Mouse (Mus musculus): ENCODE data around the gene Lenep. TPM values are rescaled to one million over a fixed set of nuclear protein-coding genes. Genes with fewer than 3 reads are reported as not detected.
A peak's percentile ranks its signal among the peaks of the same experiment; 100 is the strongest.

Lenep gene
- polyA plus RNA-seq, 1 experiment from 2014 or later: 0.55 TPM

DNA sequence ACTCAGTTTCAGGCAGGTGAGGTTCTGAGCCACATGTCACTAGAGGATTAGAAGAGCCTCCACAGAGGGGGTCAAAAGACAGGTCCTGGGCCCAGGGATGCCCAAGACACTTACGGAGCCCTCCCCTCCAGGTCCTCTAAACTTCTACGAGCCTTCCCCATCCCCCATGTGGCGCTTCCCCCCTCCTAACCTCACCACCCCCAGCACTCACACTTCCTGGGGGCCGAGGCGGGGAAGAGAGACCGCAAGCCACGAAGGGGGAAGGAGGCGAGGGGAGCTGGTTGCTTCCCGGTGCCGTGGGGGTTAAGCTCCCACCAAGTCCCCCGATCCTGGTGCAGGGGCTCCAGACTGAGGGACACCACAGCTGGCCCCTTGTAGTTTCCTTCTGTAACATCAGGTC is 17.1 kb downstream of the Lenep start:
- Histone ChIP-seq H3K36me3 (ENCODE audit: control insufficient read depth, insufficient read depth, low read length) (no peaks in the 10 kb centered on the region; the same call in 1 of the 2 replicates), H3K9me3 (ENCODE audit: control insufficient read depth, low read depth, low read length) (no peaks in the 10 kb centered on the region), H3K9ac (replicated peaks; ENCODE audit: low read depth, low read length) (no peak overlapping the region), H3K27me3 (ENCODE audit: control insufficient read depth, insufficient read depth, low read length) (no peaks in the 10 kb centered on the region), H3K4me3 (ENCODE audit: low read depth, low read length) (no peak overlapping the region), H3K4me2 (replicated peaks; ENCODE audit: low read depth, low read length) (no peak overlapping the region), H3K27ac (ENCODE audit: low read length) (peak overlapping the region; percentile 18; the same call in 1 of the 2 replicates), H3K4me1 (ENCODE audit: control insufficient read depth, insufficient read depth, low read length) (peaks cover 33% of the 10 kb centered on the region)
- ATAC-seq (ENCODE audit: insufficient number of reproducible peaks, insufficient read depth, low FRiP score, low read depth): no peak
- 29% methylated on average over 11 of the region's 11 CpGs for WGBS

- Histone ChIP-seq H3K27me3 (ENCODE audit: control insufficient read depth, insufficient read depth, low read length) (no peaks in the 10 kb centered on the region), H3K4me2 (replicated peaks; ENCODE audit: low read depth, low read length) (0 out of 2 replicates have a peak overlapping the region, but pooled peaks have one; percentile 10), H3K9me3 (ENCODE audit: control insufficient read depth, low read depth, low read length) (no peaks in the 10 kb centered on the region), H3K4me1 (ENCODE audit: control insufficient read depth, insufficient read depth, low read length) (peaks cover 30% of the 10 kb centered on the region), H3K36me3 (ENCODE audit: control insufficient read depth, insufficient read depth, low read length) (no peaks in the 10 kb centered on the region; the same call in 1 of the 2 replicates), H3K27ac (ENCODE audit: low read length) (peak overlapping the region; percentile 18; the same call in 1 of the 2 replicates), H3K4me3 (ENCODE audit: low read depth, low read length) (no peak overlapping the region), H3K9ac (replicated peaks; ENCODE audit: low read depth, low read length) (no peak overlapping the region)
- no peak for ATAC-seq (ENCODE audit: insufficient number of reproducible peaks, insufficient read depth, low FRiP score, low read depth)
- 65% methylated on average over 12 of the region's 12 CpGs for WGBS
Measured at GRCm38 (mm10) chr3:89384331-89385076, 18.1 kb downstream of the Lenep start.

- Histone ChIP-seq H3K9ac (replicated peaks; ENCODE audit: low read depth, low read length) (no peak overlapping the region), H3K27me3 (ENCODE audit: control insufficient read depth, insufficient read depth, low read length) (no peaks in the 10 kb centered on the region), H3K27ac (ENCODE audit: low read length) (no peak overlapping the region), H3K4me1 (ENCODE audit: control insufficient read depth, insufficient read depth, low read length) (peaks cover 32% of the 10 kb centered on the region), H3K4me2 (replicated peaks; ENCODE audit: low read depth, low read length) (no peak overlapping the region), H3K4me3 (ENCODE audit: low read depth, low read length) (no peak overlapping the region), H3K9me3 (ENCODE audit: control insufficient read depth, low read depth, low read length) (no peaks in the 10 kb centered on the region), H3K36me3 (ENCODE audit: control insufficient read depth, insufficient read depth, low read length) (no peaks in the 10 kb centered on the region; the same call in 1 of the 2 replicates)
- no peak for ATAC-seq (ENCODE audit: insufficient number of reproducible peaks, insufficient read depth, low FRiP score, low read depth)
- WGBS: 79% methylated on average over 5 of the region's 5 CpGs
Measured at GRCm38 (mm10) chr3:89383651-89384255, 18.8 kb downstream of the Lenep start.

DNA sequence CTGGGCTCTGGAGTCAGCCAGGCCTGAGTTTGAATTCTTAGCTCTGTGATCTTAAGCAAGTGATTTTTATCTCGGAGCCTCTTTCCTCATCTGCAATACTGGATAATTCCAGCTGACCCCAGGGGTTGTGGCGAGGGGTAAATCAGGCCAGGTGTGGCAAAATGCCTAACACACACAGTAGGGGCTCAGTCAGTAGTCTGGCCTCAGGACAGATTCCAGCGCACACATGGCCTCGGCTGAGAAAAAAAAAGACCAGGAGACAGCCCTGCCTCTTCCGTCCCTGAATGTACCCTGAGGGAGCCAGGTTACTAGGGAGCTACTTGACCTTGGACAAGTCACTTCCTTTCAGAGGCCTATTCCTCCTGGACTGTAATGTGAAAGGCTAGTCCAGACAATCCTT is 19.6 kb downstream of the Lenep start:
- Histone ChIP-seq H3K36me3 (ENCODE audit: control insufficient read depth, insufficient read depth, low read length) (no peaks in the 10 kb centered on the region; the same call in 1 of the 2 replicates), H3K27ac (ENCODE audit: low read length) (no peak overlapping the region), H3K9ac (replicated peaks; ENCODE audit: low read depth, low read length) (no peak overlapping the region), H3K27me3 (ENCODE audit: control insufficient read depth, insufficient read depth, low read length) (no peaks in the 10 kb centered on the region), H3K4me1 (ENCODE audit: control insufficient read depth, insufficient read depth, low read length) (peaks cover 36% of the 10 kb centered on the region), H3K9me3 (ENCODE audit: control insufficient read depth, low read depth, low read length) (no peaks in the 10 kb centered on the region), H3K4me3 (ENCODE audit: low read depth, low read length) (no peak overlapping the region), H3K4me2 (replicated peaks; ENCODE audit: low read depth, low read length) (no peak overlapping the region)
- WGBS: 86% methylated on average over 5 of the region's 5 CpGs
- no peak for ATAC-seq (ENCODE audit: insufficient number of reproducible peaks, insufficient read depth, low FRiP score, low read depth)

DNA sequence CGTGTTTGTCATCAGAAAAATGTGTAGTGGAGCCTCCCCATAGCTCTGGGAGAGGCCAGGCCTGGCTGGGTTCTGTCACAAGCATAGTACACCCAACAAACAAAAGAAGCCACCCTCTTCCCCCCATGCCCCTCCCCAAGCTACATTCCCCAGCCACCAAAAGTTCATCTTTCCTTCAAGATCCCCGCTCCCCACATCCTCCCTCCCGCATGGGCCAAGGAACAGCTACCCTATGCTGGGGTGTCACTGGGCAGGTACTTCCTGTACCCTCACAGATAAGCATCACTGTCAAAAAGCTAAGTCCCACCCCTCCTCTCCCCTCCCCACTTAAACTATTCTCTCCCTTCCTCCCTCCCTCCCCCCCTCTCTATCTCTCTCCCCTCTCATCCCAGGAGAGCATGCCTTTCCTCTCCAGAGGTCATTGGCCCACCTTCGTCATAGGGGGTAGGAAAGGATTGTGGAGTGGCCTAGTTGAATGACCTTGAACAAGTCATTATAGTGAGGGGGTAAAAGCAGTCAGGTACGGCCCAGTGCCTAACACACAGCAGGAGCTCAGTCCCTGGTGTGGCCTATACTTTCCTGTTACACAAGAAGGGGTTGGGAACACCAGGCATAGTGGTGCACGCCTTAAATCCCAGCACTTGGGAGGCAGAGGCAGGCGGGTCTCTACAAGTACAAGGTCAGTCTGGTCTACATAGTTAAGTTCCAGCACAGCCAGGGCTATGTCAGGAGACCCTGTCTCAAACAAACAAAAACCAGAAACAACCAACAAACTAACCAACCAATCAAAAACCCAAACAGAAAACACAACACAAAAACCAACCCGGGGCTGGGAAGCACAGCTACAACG is 20.3 kb downstream of the Lenep start:
- ATAC-seq (ENCODE audit: insufficient number of reproducible peaks, insufficient read depth, low FRiP score, low read depth): no peak
- Histone ChIP-seq H3K36me3 (ENCODE audit: control insufficient read depth, insufficient read depth, low read length) (no peaks in the 10 kb centered on the region; the same call in 1 of the 2 replicates), H3K27ac (ENCODE audit: low read length) (no peak overlapping the region), H3K4me2 (replicated peaks; ENCODE audit: low read depth, low read length) (no peak overlapping the region), H3K4me3 (ENCODE audit: low read depth, low read length) (no peak overlapping the region), H3K27me3 (ENCODE audit: control insufficient read depth, insufficient read depth, low read length) (no peaks in the 10 kb centered on the region), H3K4me1 (ENCODE audit: control insufficient read depth, insufficient read depth, low read length) (peaks cover 32% of the 10 kb centered on the region), H3K9me3 (ENCODE audit: control insufficient read depth, low read depth, low read length) (no peaks in the 10 kb centered on the region), H3K9ac (replicated peaks; ENCODE audit: low read depth, low read length) (no peak overlapping the region)
- WGBS: 89% methylated on average over 9 of the region's 9 CpGs

- ATAC-seq (ENCODE audit: insufficient number of reproducible peaks, insufficient read depth, low FRiP score, low read depth): no peak
- H3K9me3 ChIP-seq (ENCODE audit: control insufficient read depth, low read depth, low read length): no peaks in the 10 kb centered on the region
- 81% methylated on average over 11 of the region's 11 CpGs for WGBS
- no peak overlapping the region for H3K9ac ChIP-seq (replicated peaks; ENCODE audit: low read depth, low read length)
- H3K4me1 ChIP-seq (ENCODE audit: control insufficient read depth, insufficient read depth, low read length): peaks cover 25% of the 10 kb centered on the region
- H3K36me3 ChIP-seq (ENCODE audit: control insufficient read depth, insufficient read depth, low read length): no peaks in the 10 kb centered on the region; the same call in 1 of the 2 replicates
- H3K4me2 ChIP-seq (replicated peaks; ENCODE audit: low read depth, low read length): no peak overlapping the region
- H3K4me3 ChIP-seq (ENCODE audit: low read depth, low read length): no peak overlapping the region
- no peaks in the 10 kb centered on the region for H3K27me3 ChIP-seq (ENCODE audit: control insufficient read depth, insufficient read depth, low read length)
- H3K27ac ChIP-seq (ENCODE audit: low read length): no peak overlapping the region
Measured at GRCm38 (mm10) chr3:89381233-89381632, 21.4 kb downstream of the Lenep start.

GRCm38 (mm10) chr3:89380711-89381110 is 21.9 kb downstream of the Lenep start:
- ATAC-seq (ENCODE audit: insufficient number of reproducible peaks, insufficient read depth, low FRiP score, low read depth): no peak
- Histone ChIP-seq H3K4me2 (replicated peaks; ENCODE audit: low read depth, low read length) (no peak overlapping the region), H3K9ac (replicated peaks; ENCODE audit: low read depth, low read length) (no peak overlapping the region), H3K27me3 (ENCODE audit: control insufficient read depth, insufficient read depth, low read length) (no peaks in the 10 kb centered on the region), H3K36me3 (ENCODE audit: control insufficient read depth, insufficient read depth, low read length) (no peaks in the 10 kb centered on the region; the same call in 1 of the 2 replicates), H3K4me1 (ENCODE audit: control insufficient read depth, insufficient read depth, low read length) (peaks cover 25% of the 10 kb centered on the region), H3K27ac (ENCODE audit: low read length) (no peak overlapping the region), H3K4me3 (ENCODE audit: low read depth, low read length) (no peak overlapping the region), H3K9me3 (ENCODE audit: control insufficient read depth, low read depth, low read length) (no peaks in the 10 kb centered on the region)
- 92% methylated on average over 18 of the region's 18 CpGs for WGBS

- Histone ChIP-seq H3K4me2 (replicated peaks; ENCODE audit: low read depth, low read length) (no peak overlapping the region), H3K27ac (ENCODE audit: low read length) (no peak overlapping the region), H3K9me3 (ENCODE audit: control insufficient read depth, low read depth, low read length) (no peaks in the 10 kb centered on the region), H3K4me3 (ENCODE audit: low read depth, low read length) (no peak overlapping the region), H3K27me3 (ENCODE audit: control insufficient read depth, insufficient read depth, low read length) (no peaks in the 10 kb centered on the region), H3K4me1 (ENCODE audit: control insufficient read depth, insufficient read depth, low read length) (peaks cover 20% of the 10 kb centered on the region), H3K36me3 (ENCODE audit: control insufficient read depth, insufficient read depth, low read length) (no peaks in the 10 kb centered on the region; the same call in 1 of the 2 replicates), H3K9ac (replicated peaks; ENCODE audit: low read depth, low read length) (no peak overlapping the region)
- WGBS: 93% methylated on average over 14 of the region's 14 CpGs
- ATAC-seq (ENCODE audit: insufficient number of reproducible peaks, insufficient read depth, low FRiP score, low read depth): no peak
Measured at GRCm38 (mm10) chr3:89380291-89380690, 22.3 kb downstream of the Lenep start.
